Mouse (Mus musculus) liver, postnatal 0 days (tissue): ENCODE results near the gene Clp1. TPM values are rescaled to one million over a fixed set of nuclear protein-coding genes. Genes with fewer than 3 reads are reported as not detected.
A peak's percentile ranks its signal among the peaks of the same experiment; 100 is the strongest.

ENCODE experiments used
- ATAC-seq: fragments of 200-750 bp; cut with Nextera tagmentation; 2 replicates; pipeline ENCODE4 v1.8.0; 2017; ENCODE audit warnings: mild to moderate bottlenecking, moderate library complexity
- DNase-seq: peaks from one replicate; pipeline ENCODE4 v3.0.0-alpha.2; 2016
- H3K27ac ChIP-seq: fragments of 300-500 bp; sonication (generic); 2 replicates; pipeline ENCODE4 v1.5.1; 2014; ENCODE audit warnings: antibody characterized with exemption, moderate library complexity, mild to moderate bottlenecking, low read depth
- H3K27me3 ChIP-seq: fragments of 300-500 bp; sonication (generic); 2 replicates; pipeline ENCODE4 v1.6.1; 2014; ENCODE audit warnings: low read length, control low read depth, mixed read lengths; ENCODE audit not compliant: insufficient read depth
- H3K36me3 ChIP-seq: fragments of 300-500 bp; sonication (generic); replicated peaks from 2 replicates; pipeline ENCODE4 v1.6.1; 2014; ENCODE audit warnings: mild to moderate bottlenecking, control low read depth, low read length, moderate library complexity, mixed read lengths; ENCODE audit not compliant: insufficient read depth
- H3K4me1 ChIP-seq: fragments of 300-500 bp; sonication (generic); 2 replicates; pipeline ENCODE4 v1.6.1; 2014; ENCODE audit warnings: antibody characterized with exemption, mild to moderate bottlenecking, control low read depth; ENCODE audit not compliant: insufficient read depth
- H3K4me2 ChIP-seq: fragments of 300-500 bp; sonication (generic); 2 replicates; pipeline ENCODE4 v1.6.1; 2014; ENCODE audit warnings: low read depth, mild to moderate bottlenecking, low read length, moderate library complexity, mixed read lengths
- H3K4me3 ChIP-seq: fragments of 300-500 bp; sonication (generic); 2 replicates; pipeline ENCODE4 v1.5.1; 2014; ENCODE audit warnings: low read depth, low read length
- H3K9ac ChIP-seq: fragments of 300-500 bp; sonication (generic); replicated peaks from 2 replicates; pipeline ENCODE4 v1.6.1; 2014; ENCODE audit warnings: mild to moderate bottlenecking, moderate library complexity
- H3K9me3 ChIP-seq: fragments of 300-500 bp; sonication (generic); 2 replicates; pipeline ENCODE4 v1.6.1; 2016; ENCODE audit warnings: mild to moderate bottlenecking, control low read depth, low read length, mixed read lengths
- CTCF ChIP-seq: sonication (generic); IDR thresholded peaks from 2 replicates; pipeline ENCODE4 v1.5.1; 2016; ENCODE audit warnings: antibody characterized with exemption, low read depth
- EP300 ChIP-seq: IDR thresholded peaks from 2 replicates; pipeline ENCODE4 v1.6.1; 2016; ENCODE audit warnings: antibody characterized with exemption, low read depth, mild to moderate bottlenecking
- WGBS: fragments of 180-500 bp; shearing (Covaris S2); extraction: QIAGEN DNeasy Blood & Tissue Kit; methylation state at CpG from one replicate; pipeline ENCODE4 v1.1.7; 2014; ENCODE audit not compliant: insufficient replicate concordance; 5-methylcytosine and 5-hydroxymethylcytosine counted together
- polyA plus RNA-seq: library from polyadenylated mRNA; unstranded; fragments of >200 nt; fragmentation: Nextera tagmentation; extraction: Ambion mirVana; gene quantifications from 2 replicates; pipeline ENCODE4 v1.2.1, GENCODE M21; 2015

Gene Clp1
- polyA plus RNA-seq, 1 experiment from 2014 or later = 32.1 TPM

- Histone ChIP-seq H3K9me3 (no peaks in the 10 kb centered on the region), H3K27ac (no peak overlapping the region), H3K4me1 (peaks cover 9% of the 10 kb centered on the region), H3K4me2 (no peak overlapping the region), H3K9ac (no peak overlapping the region), H3K36me3 (peaks cover 10% of the 10 kb centered on the region), H3K27me3 (peaks cover 2% of the 10 kb centered on the region; the same call in 1 of the 2 replicates), H3K4me3 (no peak overlapping the region)
- TF ChIP-seq CTCF (no peak), EP300 (no peak)
- no peak for DNase-seq
- ATAC-seq = no peak
- WGBS = 57% methylated on average over 6 of the region's 6 CpGs
These were observed 43.4 kb upstream of the Clp1 start for GRCm38 (mm10) chr2:84770501-84770900.

GRCm38 (mm10) chr2:84762818-84763217 is 35.7 kb upstream of the Clp1 start:
- Histone ChIP-seq H3K4me1 (peaks cover 3% of the 10 kb centered on the region; the same call in 1 of the 2 replicates), H3K36me3 (peaks cover 7% of the 10 kb centered on the region), H3K27me3 (no peaks in the 10 kb centered on the region), H3K27ac (0 out of 2 replicates have a peak overlapping the region, but pooled peaks have one; percentile 12), H3K4me2 (no peak overlapping the region), H3K4me3 (no peak overlapping the region), H3K9me3 (no peaks in the 10 kb centered on the region), H3K9ac (no peak overlapping the region)
- no peak for ATAC-seq
- 36% methylated on average over 1 of the region's 1 CpGs for WGBS
- DNase-seq = no peak
- TF ChIP-seq EP300 = no peak
- no peak for TF ChIP-seq CTCF

GRCm38 (mm10) chr2:84762295-84762694 is 35.1 kb upstream of the Clp1 start:
- Histone ChIP-seq H3K27me3 (no peaks in the 10 kb centered on the region), H3K27ac (peak overlapping the region; percentile 64), H3K4me2 (no peak overlapping the region), H3K9ac (no peak overlapping the region), H3K9me3 (no peaks in the 10 kb centered on the region), H3K4me1 (peaks cover 3% of the 10 kb centered on the region; the same call in 1 of the 2 replicates), H3K36me3 (peaks cover 7% of the 10 kb centered on the region), H3K4me3 (no peak overlapping the region)
- ATAC-seq = 0 out of 2 replicates have a peak, but pooled peaks have one; percentile 4
- 61% methylated on average over 4 of the region's 4 CpGs for WGBS
- DNase-seq = no peak
- TF ChIP-seq CTCF (no peak), EP300 (no peak)

- peak overlapping the region; percentile 64 for H3K27ac ChIP-seq
- TF ChIP-seq CTCF = no peak
- 0 out of 2 replicates have a peak, but pooled peaks have one; percentile 14 for TF ChIP-seq EP300
- H3K27me3 ChIP-seq = no peaks in the 10 kb centered on the region
These were observed 34.7 kb upstream of the Clp1 start for GRCm38 (mm10) chr2:84761840-84762239.

GRCm38 (mm10) chr2:84761309-84761708 is 34.2 kb upstream of the Clp1 start:
- peak overlapping the region; percentile 64 for H3K27ac ChIP-seq
- TF ChIP-seq CTCF (no peak), EP300 (no peak)
- WGBS = 67% methylated on average over 3 of the region's 3 CpGs

More at GRCm38 (mm10) chr2:84761840-84762239, 34.7 kb upstream of the Clp1 start:
- H3K4me3 ChIP-seq = no peak overlapping the region
- no peak overlapping the region for H3K9ac ChIP-seq
- H3K36me3 ChIP-seq = peaks cover 7% of the 10 kb centered on the region
- DNase-seq = no peak
- no peak overlapping the region for H3K4me2 ChIP-seq
- peak; percentile 77 for ATAC-seq
- 46% methylated on average over 1 of the region's 1 CpGs for WGBS
- H3K9me3 ChIP-seq = no peaks in the 10 kb centered on the region
- peaks cover 3% of the 10 kb centered on the region; the same call in 1 of the 2 replicates for H3K4me1 ChIP-seq

GRCm38 (mm10) chr2:84760777-84761176 is 33.6 kb upstream of the Clp1 start:
- TF ChIP-seq CTCF (no peak), EP300 (no peak)
- DNase-seq (no peak), ATAC-seq (no peak)
- WGBS = 74% methylated on average over 8 of the region's 8 CpGs
- H3K36me3 ChIP-seq = peaks cover 7% of the 10 kb centered on the region
- H3K4me3 ChIP-seq = no peak overlapping the region
- no peak overlapping the region for H3K4me2 ChIP-seq
- no peaks in the 10 kb centered on the region for H3K9me3 ChIP-seq
- peaks cover 6% of the 10 kb centered on the region; the same call in 1 of the 2 replicates for H3K4me1 ChIP-seq
- no peak overlapping the region for H3K27ac ChIP-seq
- no peaks in the 10 kb centered on the region for H3K27me3 ChIP-seq
- H3K9ac ChIP-seq = no peak overlapping the region

More at GRCm38 (mm10) chr2:84761309-84761708, 34.2 kb upstream of the Clp1 start:
- Histone ChIP-seq H3K27me3 (no peaks in the 10 kb centered on the region), H3K36me3 (peaks cover 7% of the 10 kb centered on the region), H3K9ac (no peak overlapping the region), H3K4me3 (no peak overlapping the region), H3K4me1 (peaks cover 6% of the 10 kb centered on the region; the same call in 1 of the 2 replicates), H3K4me2 (no peak overlapping the region), H3K9me3 (no peaks in the 10 kb centered on the region)
- no peak for ATAC-seq
- no peak for DNase-seq
